Mouse (Mus musculus) hindbrain, embryonic 16.5 days (tissue): ENCODE data around the gene Scnn1b. TPM values are rescaled to one million over a fixed set of nuclear protein-coding genes. Genes with fewer than 3 reads are reported as not detected.
A peak's percentile ranks its signal among the peaks of the same experiment; 100 is the strongest.

Experiments used
- ATAC-seq: fragments of 200-750 bp; cut with Nextera tagmentation; 2 replicates; pipeline ENCODE4 v1.8.0; 2017; ENCODE audit warnings: moderate TSS enrichment, moderate library complexity
- H3K27ac ChIP-seq: fragments of 300-500 bp; sonication (generic); 2 replicates; pipeline ENCODE4 v1.5.1; 2014; ENCODE audit warnings: low read depth, mild to moderate bottlenecking, control low read depth, low read length, moderate library complexity
- H3K27me3 ChIP-seq: fragments of 300-500 bp; sonication (generic); replicated peaks from 2 replicates; pipeline ENCODE4 v1.6.1; 2014; ENCODE audit warnings: low read length; ENCODE audit not compliant: control insufficient read depth, insufficient read depth
- H3K36me3 ChIP-seq: fragments of 300-500 bp; sonication (generic); 2 replicates; pipeline ENCODE4 v1.6.1; 2014; ENCODE audit warnings: mild to moderate bottlenecking, low read length, moderate library complexity, mixed read lengths; ENCODE audit not compliant: control insufficient read depth, insufficient read depth
- H3K4me1 ChIP-seq: fragments of 300-500 bp; sonication (generic); 2 replicates; pipeline ENCODE4 v1.6.1; 2014; ENCODE audit warnings: low read depth, low read length; ENCODE audit not compliant: control insufficient read depth, insufficient read depth
- H3K4me2 ChIP-seq: fragments of 300-500 bp; sonication (generic); 2 replicates; pipeline ENCODE4 v1.6.1; 2014; ENCODE audit warnings: mild to moderate bottlenecking, low read length, control low read depth, moderate library complexity
- H3K4me3 ChIP-seq: fragments of 300-500 bp; sonication (generic); 2 replicates; pipeline ENCODE4 v1.5.1; 2014; ENCODE audit warnings: mild to moderate bottlenecking, low read length, control low read depth, moderate library complexity
- H3K9ac ChIP-seq: fragments of 300-500 bp; sonication (generic); 2 replicates; pipeline ENCODE4 v1.6.1; 2014; ENCODE audit warnings: low read depth, mild to moderate bottlenecking, control low read depth, low read length, moderate library complexity
- H3K9me3 ChIP-seq: fragments of 300-500 bp; sonication (generic); 2 replicates; pipeline ENCODE4 v1.6.1; 2014; ENCODE audit warnings: mild to moderate bottlenecking, low read length, moderate library complexity; ENCODE audit not compliant: control insufficient read depth
- WGBS: fragments of 180-500 bp; shearing (Covaris S2); extraction: QIAGEN DNeasy Blood & Tissue Kit; methylation state at CpG from one replicate; pipeline ENCODE4 v1.1.7; 2014; 5-methylcytosine and 5-hydroxymethylcytosine counted together
- polyA plus RNA-seq: library from polyadenylated mRNA; unstranded; fragments of >200 nt; fragmentation: Nextera tagmentation; extraction: Ambion mirVana; gene quantifications from 2 replicates; pipeline ENCODE4 v1.2.1, GENCODE M21; 2015

The Scnn1b gene
- polyA plus RNA-seq, 1 experiment from 2014 or later = 0.29 TPM

GRCm38 (mm10) chr7:121857177-121857884 is 7.5 kb upstream of the Scnn1b start:
- no peaks in the 10 kb centered on the region for H3K4me1 ChIP-seq
- no peaks in the 10 kb centered on the region for H3K9me3 ChIP-seq
- 90% methylated on average over 11 of the region's 11 CpGs for WGBS
- ATAC-seq = no peak
- H3K27me3 ChIP-seq = no peaks in the 10 kb centered on the region
- no peak overlapping the region for H3K9ac ChIP-seq
- H3K27ac ChIP-seq = no peak overlapping the region
- no peaks in the 10 kb centered on the region for H3K36me3 ChIP-seq
- H3K4me3 ChIP-seq = no peak overlapping the region
- H3K4me2 ChIP-seq = no peak overlapping the region

DNA sequence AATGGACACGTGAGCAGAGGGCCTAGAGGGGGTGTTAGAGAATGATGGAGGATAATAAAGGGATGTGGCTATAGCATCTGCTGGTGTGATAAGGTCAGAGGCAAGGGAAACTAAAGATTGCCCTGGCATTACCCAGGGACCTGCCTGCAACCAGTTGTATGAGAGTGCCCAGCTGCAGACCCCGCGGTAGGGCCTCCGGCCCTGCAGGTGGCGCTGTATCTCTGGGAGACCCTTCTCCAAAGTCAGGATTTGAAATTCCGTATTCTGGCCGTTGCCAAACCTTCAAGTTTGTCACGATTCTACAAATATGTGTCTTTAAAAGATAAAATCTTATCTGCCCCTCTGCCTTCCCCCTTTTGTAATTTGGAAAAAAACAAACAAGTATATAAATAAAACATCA is 5.9 kb upstream of the Scnn1b start:
- H3K36me3 ChIP-seq = no peaks in the 10 kb centered on the region
- H3K27me3 ChIP-seq = peaks cover under 1% of the 10 kb centered on the region; the same call in 1 of the 2 replicates
- H3K4me1 ChIP-seq = no peaks in the 10 kb centered on the region
- ATAC-seq = no peak
- H3K4me3 ChIP-seq = no peak overlapping the region
- H3K27ac ChIP-seq = no peak overlapping the region
- H3K9me3 ChIP-seq = no peaks in the 10 kb centered on the region
- no peak overlapping the region for H3K4me2 ChIP-seq
- H3K9ac ChIP-seq = no peak overlapping the region
- 83% methylated on average over 8 of the region's 8 CpGs for WGBS

- no peak overlapping the region for H3K4me3 ChIP-seq
- no peak for ATAC-seq
- WGBS = 68% methylated on average over 2 of the region's 3 CpGs
- no peak overlapping the region for H3K27ac ChIP-seq
- H3K27me3 ChIP-seq = no peaks in the 10 kb centered on the region
- no peaks in the 10 kb centered on the region for H3K4me1 ChIP-seq
- no peaks in the 10 kb centered on the region for H3K36me3 ChIP-seq
- no peak overlapping the region for H3K9ac ChIP-seq
- no peaks in the 10 kb centered on the region for H3K9me3 ChIP-seq
- no peak overlapping the region for H3K4me2 ChIP-seq
Measured at GRCm38 (mm10) chr7:121871631-121872030, 6.8 kb downstream of the Scnn1b start.

GRCm38 (mm10) chr7:121873998-121874397 is 9.2 kb downstream of the Scnn1b start:
- no peaks in the 10 kb centered on the region for H3K27me3 ChIP-seq
- H3K9me3 ChIP-seq = no peaks in the 10 kb centered on the region
- no peak overlapping the region for H3K9ac ChIP-seq
- H3K4me2 ChIP-seq = no peak overlapping the region
- no peak overlapping the region for H3K27ac ChIP-seq
- no peaks in the 10 kb centered on the region for H3K36me3 ChIP-seq
- ATAC-seq = no peak
- no peaks in the 10 kb centered on the region for H3K4me1 ChIP-seq
- WGBS = 70% methylated on average over 3 of the region's 3 CpGs
- no peak overlapping the region for H3K4me3 ChIP-seq

- WGBS = 89% methylated on average over 7 of the region's 7 CpGs
- Histone ChIP-seq H3K9me3 (no peaks in the 10 kb centered on the region), H3K4me1 (no peaks in the 10 kb centered on the region), H3K36me3 (no peaks in the 10 kb centered on the region), H3K27ac (no peak overlapping the region), H3K4me3 (no peak overlapping the region), H3K9ac (no peak overlapping the region), H3K4me2 (no peak overlapping the region), H3K27me3 (no peaks in the 10 kb centered on the region)
- ATAC-seq = no peak
Measured at GRCm38 (mm10) chr7:121874784-121875183, 9.9 kb downstream of the Scnn1b start.

DNA sequence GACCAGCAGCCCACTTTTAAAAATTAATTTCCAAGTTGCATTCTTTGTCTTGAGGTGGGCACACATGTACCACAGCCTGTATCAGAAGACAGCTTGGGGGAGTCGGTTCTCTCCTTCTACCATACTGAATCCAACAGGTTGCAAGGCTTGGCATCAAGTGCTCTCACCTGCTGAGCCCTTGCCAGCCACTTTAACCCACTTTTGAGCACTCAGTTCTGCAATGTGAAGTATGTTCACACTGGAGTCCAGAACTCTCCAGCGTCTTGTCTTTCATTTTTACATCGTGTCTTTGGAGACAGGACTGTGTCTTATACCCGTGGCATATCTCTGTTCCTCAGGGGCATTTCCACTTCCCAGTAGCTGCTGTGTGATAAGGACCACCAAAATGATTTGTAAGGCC is 15.4 kb downstream of the Scnn1b start:
- no peaks in the 10 kb centered on the region for H3K27me3 ChIP-seq
- no peaks in the 10 kb centered on the region for H3K4me1 ChIP-seq
- no peak for ATAC-seq
- WGBS = 94% methylated on average over 4 of the region's 4 CpGs
- no peak overlapping the region for H3K4me2 ChIP-seq
- H3K4me3 ChIP-seq = no peak overlapping the region
- H3K27ac ChIP-seq = no peak overlapping the region
- no peaks in the 10 kb centered on the region for H3K9me3 ChIP-seq
- no peaks in the 10 kb centered on the region for H3K36me3 ChIP-seq
- no peak overlapping the region for H3K9ac ChIP-seq

- Histone ChIP-seq H3K9ac (no peak overlapping the region), H3K27me3 (no peaks in the 10 kb centered on the region), H3K9me3 (no peaks in the 10 kb centered on the region), H3K4me2 (no peak overlapping the region), H3K36me3 (no peaks in the 10 kb centered on the region), H3K27ac (no peak overlapping the region), H3K4me1 (no peaks in the 10 kb centered on the region), H3K4me3 (no peak overlapping the region)
- WGBS = 95% methylated on average over 13 of the region's 13 CpGs
- ATAC-seq = no peak
Measured at GRCm38 (mm10) chr7:121890636-121891360, 26.0 kb downstream of the Scnn1b start.

DNA sequence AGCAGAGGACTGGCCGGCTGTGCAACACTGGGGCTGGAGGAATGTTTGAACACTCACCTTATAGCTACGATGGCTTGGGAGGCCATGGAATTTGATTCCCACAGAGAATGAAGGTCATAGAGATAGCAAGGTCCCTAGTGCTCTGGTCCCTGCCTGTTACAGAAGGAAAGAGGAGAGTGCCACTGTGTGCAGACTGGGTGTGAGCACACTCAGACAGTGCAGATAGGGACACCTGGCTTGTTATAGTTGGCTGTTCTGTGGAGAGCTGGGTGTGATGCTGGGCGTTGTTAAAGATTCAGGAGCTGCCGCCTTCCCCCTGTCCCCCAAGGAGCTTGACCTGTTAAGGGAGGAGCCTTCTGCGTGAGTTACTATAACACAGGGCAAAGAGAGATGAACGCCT is 31.9 kb downstream of the Scnn1b start:
- Histone ChIP-seq H3K36me3 (no peaks in the 10 kb centered on the region), H3K9ac (no peak overlapping the region), H3K27me3 (no peaks in the 10 kb centered on the region; the same call in 1 of the 2 replicates), H3K4me3 (no peak overlapping the region), H3K4me2 (no peak overlapping the region), H3K27ac (no peak overlapping the region), H3K9me3 (no peaks in the 10 kb centered on the region), H3K4me1 (no peaks in the 10 kb centered on the region)
- 47% methylated on average over 6 of the region's 6 CpGs for WGBS
- no peak for ATAC-seq

- Histone ChIP-seq H3K9me3 (no peaks in the 10 kb centered on the region), H3K4me3 (no peak overlapping the region), H3K4me2 (peak overlapping the region; percentile 41), H3K4me1 (no peaks in the 10 kb centered on the region), H3K27me3 (no peaks in the 10 kb centered on the region; the same call in 1 of the 2 replicates), H3K9ac (no peak overlapping the region), H3K27ac (no peak overlapping the region), H3K36me3 (no peaks in the 10 kb centered on the region)
- ATAC-seq = no peak
- WGBS = 7% methylated on average over 14 of the region's 14 CpGs
Measured at GRCm38 (mm10) chr7:121899311-121899710, 34.5 kb downstream of the Scnn1b start.
